Mouse (Mus musculus) granulocyte monocyte progenitor cell, adult 5-6 weeks (primary cell): ENCODE data around the gene Ip6k1. TPM values are rescaled to one million over a fixed set of nuclear protein-coding genes. Genes with fewer than 3 reads are reported as not detected.

Experiments
- ATAC-seq: replicated peaks from 2 replicates; pipeline ENCODE4 v1.8.0; 2016; ENCODE audit warnings: mild to moderate bottlenecking, moderate TSS enrichment, inconsistent platforms; ENCODE audit not compliant: poor library complexity, severe bottlenecking
- total RNA-seq, 2 experiments: library from RNA; stranded (forward) in 1 of 2; stranded (reverse) in 1 of 2; fragments of 200-712, 200-1000 nt in 1 of 2; fragments of >200 nt in 1 of 2; fragmentation: Nextera tagmentation in 1 of 2; gene quantifications; 2 replicates each; pipeline ENCODE4 v1.2.3; 2014 to 2017

Gene Ip6k1
- total RNA-seq, 2 experiments from 2014 or later: 27.1 to 42.7 TPM

- no peak for ATAC-seq
Observed at GRCm38 (mm10) chr9:108020741-108021140, 18.4 kb downstream of the Ip6k1 start.

- ATAC-seq: no peak
Observed at GRCm38 (mm10) chr9:108023216-108023615, 20.9 kb downstream of the Ip6k1 start.

GRCm38 (mm10) chr9:108026584-108026983 is 24.3 kb downstream of the Ip6k1 start:
- no peak for ATAC-seq

- ATAC-seq: no peak
Observed at GRCm38 (mm10) chr9:108027867-108028266, 25.6 kb downstream of the Ip6k1 start.

- no peak for ATAC-seq
Observed at GRCm38 (mm10) chr9:108032126-108032525, 29.8 kb downstream of the Ip6k1 start.

- ATAC-seq: no peak
Observed at GRCm38 (mm10) chr9:108035331-108036156, 33.2 kb downstream of the Ip6k1 start.

- no peak for ATAC-seq
Observed at GRCm38 (mm10) chr9:108044751-108045492, 42.6 kb downstream of the Ip6k1 start.

- no peak for ATAC-seq
Observed at GRCm38 (mm10) chr9:108046582-108046981, 44.3 kb downstream of the Ip6k1 start.

- no peak for ATAC-seq
Observed at GRCm38 (mm10) chr9:108047601-108048565, 45.6 kb downstream of the Ip6k1 start.

GRCm38 (mm10) chr9:108048566-108048955 is 46.3 kb downstream of the Ip6k1 start:
- no peak for ATAC-seq

- peak; percentile 74 for ATAC-seq
Observed at GRCm38 (mm10) chr9:108049016-108049455, 46.7 kb downstream of the Ip6k1 start, which contains the start of gene Gmppb. Gene Gmppb (plus strand): TSS chr9:108049242.

GRCm38 (mm10) chr9:108049561-108050251 is 47.4 kb downstream of the Ip6k1 start:
- ATAC-seq: peak; percentile 41

- no peak for ATAC-seq
Observed at GRCm38 (mm10) chr9:108051184-108051930, 49.1 kb downstream of the Ip6k1 start.

- ATAC-seq: no peak
Observed at GRCm38 (mm10) chr9:108051931-108052220, 49.6 kb downstream of the Ip6k1 start.

- no peak for ATAC-seq
Observed at GRCm38 (mm10) chr9:108052411-108052810, 50.1 kb downstream of the Ip6k1 start.

- ATAC-seq: peak; percentile 72
Observed at GRCm38 (mm10) chr9:108052885-108053664, 50.8 kb downstream of the Ip6k1 start, which contains the start of gene Amigo3. Gene Amigo3 (plus strand): TSS chr9:108053159.

- ATAC-seq: no peak
Observed at GRCm38 (mm10) chr9:108053665-108054225, 51.4 kb downstream of the Ip6k1 start.
